ENCODE assay signal across 8 mouse cellular contexts in the genomic region with DNA sequence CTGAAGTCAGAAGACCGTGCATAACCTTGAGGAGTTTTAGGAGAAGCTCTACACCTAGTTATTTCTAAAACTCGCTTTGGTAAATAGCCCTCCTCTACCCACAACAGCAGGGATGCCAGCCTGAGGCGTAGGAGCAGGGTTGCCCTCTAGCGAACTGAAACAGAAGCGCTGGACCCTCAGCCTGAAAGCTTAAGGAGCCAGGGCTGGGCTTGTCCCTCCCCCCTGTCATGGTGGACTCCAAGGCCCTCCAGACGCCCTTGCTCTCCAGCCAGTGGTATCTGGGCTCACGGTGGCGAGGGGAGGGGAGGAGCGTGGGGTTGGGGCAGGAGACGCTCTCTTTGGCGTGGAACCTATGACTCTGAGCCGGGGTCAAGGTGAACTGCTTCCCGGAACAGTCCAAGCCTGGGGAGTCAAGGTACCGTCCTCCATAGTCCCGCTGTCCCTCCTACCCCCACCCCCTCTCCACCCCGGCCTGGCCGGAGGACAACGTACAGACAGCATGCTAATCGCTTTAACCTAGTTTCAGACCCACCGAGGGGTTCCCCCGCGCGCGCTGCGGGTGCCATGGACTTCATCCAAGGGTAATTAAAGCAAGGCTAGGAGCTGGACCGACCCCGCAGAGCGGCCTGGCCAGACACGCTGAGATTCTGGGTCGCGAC. TPM values are rescaled to one million over a fixed set of nuclear protein-coding genes. Genes with fewer than 3 reads are reported as not detected.
A peak's percentile ranks its signal among the peaks of the same experiment; 100 is the strongest.
DNase-seq lines count a peak whose midpoint lies in the region; ATAC-seq and TF ChIP-seq lines count a peak whose summit lies in the region.

No protein-coding gene starts in this region.

- TF ChIP-seq EP300 in stomach, postnatal 0 days (optimal IDR thresholded peaks at IDR 0.05), result no peak

- 0 out of 2 replicates have a peak overlapping the region, but pooled peaks have one; percentile 22 for H3K9ac ChIP-seq in heart, embryonic 11.5 days (ENCODE audit: low read depth, low read length)
- H3K9ac ChIP-seq in embryonic facial prominence, embryonic 13.5 days, result no peak overlapping the region
- H3K9ac ChIP-seq in limb, embryonic 11.5 days (ENCODE audit: low read length), result no peak overlapping the region
- H3K9ac ChIP-seq in stomach, postnatal 0 days (ENCODE audit: low read length), result no peak overlapping the region

- peak overlapping the region; percentile 66 for H3K4me2 ChIP-seq in heart, embryonic 11.5 days
- peak overlapping the region; percentile 37 for H3K4me2 ChIP-seq in embryonic facial prominence, embryonic 13.5 days
- H3K4me2 ChIP-seq in limb, embryonic 11.5 days (ENCODE audit: low read depth, severe bottlenecking), result peak overlapping the region; percentile 36
- no peak overlapping the region; the same call in 1 of the 2 replicates for H3K4me2 ChIP-seq in stomach, postnatal 0 days (replicated peaks; ENCODE audit: low read depth)

- no peak overlapping the region for H3K27ac ChIP-seq in heart, embryonic 11.5 days (ENCODE audit: low read depth, low read length)
- H3K27ac ChIP-seq in embryonic facial prominence, embryonic 13.5 days, result no peak overlapping the region
- no peak overlapping the region for H3K27ac ChIP-seq in limb, embryonic 11.5 days (replicated peaks; ENCODE audit: low read depth, low read length)
- no peak overlapping the region for H3K27ac ChIP-seq in stomach, postnatal 0 days (replicated peaks)

- ATAC-seq in heart, embryonic 11.5 days (replicated peaks; ENCODE audit: insufficient number of reproducible peaks, low FRiP score, low TSS enrichment), result no peak
- no peak for ATAC-seq in embryonic facial prominence, embryonic 13.5 days (ENCODE audit: insufficient number of reproducible peaks, insufficient read depth, low FRiP score, low TSS enrichment, low read depth)
- 0 out of 2 replicates have a peak, but pooled peaks have one; percentile 45 for ATAC-seq in limb, embryonic 11.5 days (ENCODE audit: insufficient number of reproducible peaks, low FRiP score, low TSS enrichment, low read depth)
- peak; percentile 38 for ATAC-seq in stomach, postnatal 0 days (ENCODE audit: low FRiP score, low TSS enrichment)

- H3K9me3 ChIP-seq in heart, embryonic 11.5 days (replicated peaks; ENCODE audit: control insufficient read depth, low read length), result no peaks in the 10 kb centered on the region
- H3K9me3 ChIP-seq in embryonic facial prominence, embryonic 13.5 days, result no peaks in the 10 kb centered on the region
- H3K9me3 ChIP-seq in limb, embryonic 11.5 days (ENCODE audit: control insufficient read depth, low read length), result no peaks in the 10 kb centered on the region
- H3K9me3 ChIP-seq in stomach, postnatal 0 days (ENCODE audit: control insufficient read depth, low read length), result no peaks in the 10 kb centered on the region

- peak; percentile 35 for TF ChIP-seq CTCF in stomach, postnatal 0 days (IDR thresholded peaks at IDR 0.05; ENCODE audit: low read depth)

- H3K36me3 ChIP-seq in heart, embryonic 11.5 days (ENCODE audit: control insufficient read depth, insufficient read depth, low read length), result no peaks in the 10 kb centered on the region
- H3K36me3 ChIP-seq in embryonic facial prominence, embryonic 13.5 days, result no peaks in the 10 kb centered on the region
- H3K36me3 ChIP-seq in limb, embryonic 11.5 days (ENCODE audit: control insufficient read depth, insufficient read depth, low read length), result no peaks in the 10 kb centered on the region
- no peaks in the 10 kb centered on the region for H3K36me3 ChIP-seq in stomach, postnatal 0 days (ENCODE audit: control insufficient read depth, insufficient read depth, low read length)

- WGBS in heart, embryonic 11.5 days (ENCODE audit: insufficient replicate concordance), result 2% methylated on average over 30 of the region's 31 CpGs
- whole genome bisulfite sequencing in embryonic facial prominence, embryonic 13.5 days, result under 1% methylated on average over 31 of the region's 31 CpGs
- WGBS in limb, embryonic 11.5 days, result under 1% methylated on average over 25 of the region's 31 CpGs
- 2% methylated on average over 30 of the region's 31 CpGs for WGBS in stomach, postnatal 0 days

- H3K4me3 ChIP-seq in heart, embryonic 11.5 days (ENCODE audit: low read depth, low read length), result peak overlapping the region; percentile 37
- H3K4me3 ChIP-seq in embryonic facial prominence, embryonic 13.5 days, result peak overlapping the region; percentile 20
- H3K4me3 ChIP-seq in limb, embryonic 11.5 days (ENCODE audit: low read depth, low read length), result peak overlapping the region; percentile 8; the same call in 1 of the 2 replicates
- no peak overlapping the region for H3K4me3 ChIP-seq in stomach, postnatal 0 days (ENCODE audit: low read depth, low read length)

- DNase-seq in heart, adult 11 months, result no peak
- peak; percentile 56 for DNase-seq in ES-CJ7 (ENCODE audit: low read depth, low spot score)
- peak; percentile 62 for DNase-seq in limb, embryonic 11.5 days (ENCODE audit: low spot score)
- DNase-seq in stomach, postnatal 0 days (ENCODE audit: low spot score), result no peak
- no peak for DNase-seq in thymus, postnatal 4 days
- DNase-seq in urinary bladder, postnatal 14 days (ENCODE audit: low spot score), result no peak

- H3K27me3 ChIP-seq in heart, embryonic 11.5 days (ENCODE audit: control insufficient read depth, insufficient read depth, low read length), result peaks cover 94% of the 10 kb centered on the region
- peaks cover 98% of the 10 kb centered on the region for H3K27me3 ChIP-seq in embryonic facial prominence, embryonic 13.5 days
- peaks cover 94% of the 10 kb centered on the region for H3K27me3 ChIP-seq in limb, embryonic 11.5 days (ENCODE audit: control insufficient read depth, insufficient read depth, low read length)
- H3K27me3 ChIP-seq in stomach, postnatal 0 days (ENCODE audit: control insufficient read depth, insufficient read depth, low read length), result peaks cover 40% of the 10 kb centered on the region

- H3K4me1 ChIP-seq in heart, embryonic 11.5 days (ENCODE audit: control insufficient read depth, insufficient read depth, low read length), result peaks cover 3% of the 10 kb centered on the region; the same call in 1 of the 2 replicates
- peaks cover 23% of the 10 kb centered on the region for H3K4me1 ChIP-seq in embryonic facial prominence, embryonic 13.5 days
- H3K4me1 ChIP-seq in limb, embryonic 11.5 days (ENCODE audit: control insufficient read depth, insufficient read depth, low read length), result peaks cover 12% of the 10 kb centered on the region; the same call in 1 of the 2 replicates
- H3K4me1 ChIP-seq in stomach, postnatal 0 days (replicated peaks; ENCODE audit: control insufficient read depth, insufficient read depth), result no peaks in the 10 kb centered on the region

RNA-seq across cellular contexts. Expression of gene Ptf1a, which starts 2.7 kb away (rescaled TPM):
- polyA plus RNA-seq in heart, embryonic 11.5 days (2014; fragmentation: Nextera tagmentation; extraction: Ambion mirVana), result not detected in 2 replicates
- not detected in 2 replicates for polyA plus RNA-seq in embryonic facial prominence, embryonic 13.5 days (2015; fragmentation: Nextera tagmentation; extraction: Ambion mirVana)
- not detected in 2 replicates for polyA plus RNA-seq in limb, embryonic 11.5 days (2014; fragmentation: Nextera tagmentation; extraction: Ambion mirVana)
- polyA plus RNA-seq in stomach, postnatal 0 days (2015; fragmentation: Nextera tagmentation; extraction: Ambion mirVana), result 0.48 and 0.82 TPM in 2 replicates

Comparison
In these comparisons a context has a peak if more than half of its experiments do, and no peak if none do; other contexts are left out.
1. ATAC-seq: peak in limb, embryonic 11.5 days (single experiment) and stomach, postnatal 0 days (single experiment); none in heart, embryonic 11.5 days (single experiment) and embryonic facial prominence, embryonic 13.5 days (single experiment).
2. DNase-seq: peak in ES-CJ7 (single experiment) and limb, embryonic 11.5 days (single experiment); none in heart, adult 11 months (single experiment), stomach, postnatal 0 days (single experiment), thymus, postnatal 4 days (single experiment) and urinary bladder, postnatal 14 days (single experiment).